Mouse (Mus musculus): Measurements from ENCODE around the gene Faf2.

The Faf2 gene

GRCm38 (mm10) chr13:54621155-54621932, at the start of gene Faf2:
Gene Faf2, plus strand, starts transcription at chr13:54621784.
- peak; percentile 100 for DNase-seq

DNA sequence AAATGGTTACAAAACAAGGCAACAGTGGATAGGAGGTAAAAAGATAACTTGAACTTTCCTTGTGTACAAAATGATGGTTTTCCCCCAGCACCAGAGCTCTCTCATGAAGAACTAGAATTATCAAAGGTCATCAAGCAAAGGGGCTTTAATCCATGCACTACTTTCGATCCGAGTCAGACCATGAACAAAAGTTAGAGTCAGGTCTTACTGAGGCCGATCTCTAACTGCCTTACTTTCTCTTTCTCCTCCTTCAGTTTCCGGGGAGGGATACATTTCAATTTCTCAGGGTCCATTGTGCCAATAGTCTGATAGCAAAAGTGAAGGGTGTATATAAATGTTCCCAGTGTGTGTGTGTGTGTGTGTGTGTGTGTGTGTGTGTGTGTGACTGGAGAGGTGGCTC, 49.0 kb upstream of the Faf2 start:
- no peak for DNase-seq

- DNase-seq, result peak; percentile 80 to 85
Observed at GRCm38 (mm10) chr13:54574854-54575481, 46.6 kb upstream of the Faf2 start, which contains the start of gene Arl10. Gene Arl10, plus strand, starts transcription at chr13:54575015.

- DNase-seq, result no peak
Observed at GRCm38 (mm10) chr13:54575489-54575888, 46.1 kb upstream of the Faf2 start.

GRCm38 (mm10) chr13:54577652-54578507, 43.7 kb upstream of the Faf2 start:
- DNase-seq, result no peak

DNA sequence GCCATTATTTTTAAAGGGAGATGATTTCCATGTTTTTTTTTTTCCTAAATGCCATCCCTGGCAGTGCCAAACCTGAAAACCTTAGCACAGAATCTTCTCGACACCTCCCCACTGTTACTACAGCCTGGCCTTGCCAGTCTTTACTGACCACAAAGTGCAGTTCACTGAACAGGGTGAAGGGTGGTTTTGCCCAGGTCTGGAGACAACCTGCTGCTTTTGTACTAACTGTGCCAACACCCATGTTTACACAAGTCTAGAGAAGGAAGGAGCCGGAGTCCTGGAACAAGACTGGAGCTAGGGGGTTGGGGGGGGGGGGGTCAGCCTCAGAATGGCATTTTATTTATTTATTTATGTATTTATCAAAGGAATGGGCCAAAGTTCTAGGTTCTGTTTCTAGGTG, 40.2 kb upstream of the Faf2 start:
- DNase-seq, result no peak

DNA sequence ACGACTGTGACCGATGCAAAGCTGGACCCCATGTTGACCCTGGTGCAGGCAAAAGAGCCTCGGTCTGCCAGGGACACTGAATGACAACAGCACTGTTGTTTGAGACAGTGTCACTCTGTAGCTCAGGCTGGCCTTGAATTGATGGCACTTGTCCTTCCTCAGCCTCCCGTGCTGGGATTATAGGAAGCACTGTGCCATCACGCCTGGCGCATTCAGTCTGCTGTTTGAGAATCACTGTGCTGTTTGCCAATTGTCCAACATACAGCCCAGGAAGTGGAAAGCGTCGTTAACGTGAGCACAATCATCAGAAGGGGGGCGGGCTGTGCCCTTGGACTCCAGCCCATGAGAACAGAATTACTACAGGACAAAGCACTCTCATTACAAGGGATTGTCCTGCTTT, 39.5 kb upstream of the Faf2 start:
- DNase-seq, result no peak

- DNase-seq, result no peak
Observed at GRCm38 (mm10) chr13:54582860-54583259, 38.7 kb upstream of the Faf2 start.

DNA sequence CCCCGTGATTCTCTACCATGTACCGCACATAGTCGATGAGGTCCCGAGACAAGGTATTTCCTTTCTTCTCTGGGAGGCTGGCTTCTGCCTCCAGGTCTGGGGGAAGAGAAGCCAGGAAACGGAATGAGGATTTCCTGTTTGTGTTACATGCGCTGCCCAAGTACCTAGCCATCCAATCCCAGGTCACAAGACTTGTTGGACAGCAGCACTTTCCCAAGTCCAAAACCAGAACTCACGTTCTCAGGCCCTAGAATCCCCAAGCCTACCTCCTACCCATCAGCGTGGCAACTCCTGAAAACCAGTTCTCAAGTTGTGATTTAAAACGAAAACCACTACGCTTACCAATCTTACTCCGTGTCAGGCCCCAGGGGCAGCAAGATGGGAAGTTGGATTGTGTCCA, 35.8 kb upstream of the Faf2 start:
- DNase-seq, result no peak

DNA sequence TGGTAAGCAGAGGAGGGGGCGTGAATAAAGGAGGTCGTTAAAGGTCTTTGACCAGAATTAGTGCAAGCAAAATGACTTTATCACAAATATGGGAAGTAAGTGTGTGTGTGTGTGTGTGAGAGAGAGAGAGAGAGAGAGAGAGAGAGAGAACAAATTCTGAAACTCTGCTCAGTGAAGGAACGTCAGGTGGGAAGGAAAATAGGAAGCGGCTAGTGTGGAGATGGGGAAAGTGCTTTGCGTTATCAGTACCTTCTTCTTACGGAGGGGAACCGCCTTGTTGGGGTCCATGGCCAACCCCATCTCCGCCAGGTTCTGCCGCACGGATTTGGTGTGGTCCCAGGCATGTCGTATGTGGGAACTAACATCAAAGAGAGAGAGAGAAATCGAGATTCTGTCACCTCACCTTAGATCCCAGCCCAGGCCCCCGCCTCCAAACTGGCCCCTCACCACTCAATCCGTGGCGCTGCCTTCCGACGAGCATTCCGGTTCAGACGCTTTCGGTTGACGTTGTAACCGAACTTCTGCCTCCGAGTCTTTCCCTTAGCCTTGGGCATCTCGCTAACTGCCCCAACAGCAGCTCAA, 32.1 kb upstream of the Faf2 start:
- DNase-seq, result no peak

DNA sequence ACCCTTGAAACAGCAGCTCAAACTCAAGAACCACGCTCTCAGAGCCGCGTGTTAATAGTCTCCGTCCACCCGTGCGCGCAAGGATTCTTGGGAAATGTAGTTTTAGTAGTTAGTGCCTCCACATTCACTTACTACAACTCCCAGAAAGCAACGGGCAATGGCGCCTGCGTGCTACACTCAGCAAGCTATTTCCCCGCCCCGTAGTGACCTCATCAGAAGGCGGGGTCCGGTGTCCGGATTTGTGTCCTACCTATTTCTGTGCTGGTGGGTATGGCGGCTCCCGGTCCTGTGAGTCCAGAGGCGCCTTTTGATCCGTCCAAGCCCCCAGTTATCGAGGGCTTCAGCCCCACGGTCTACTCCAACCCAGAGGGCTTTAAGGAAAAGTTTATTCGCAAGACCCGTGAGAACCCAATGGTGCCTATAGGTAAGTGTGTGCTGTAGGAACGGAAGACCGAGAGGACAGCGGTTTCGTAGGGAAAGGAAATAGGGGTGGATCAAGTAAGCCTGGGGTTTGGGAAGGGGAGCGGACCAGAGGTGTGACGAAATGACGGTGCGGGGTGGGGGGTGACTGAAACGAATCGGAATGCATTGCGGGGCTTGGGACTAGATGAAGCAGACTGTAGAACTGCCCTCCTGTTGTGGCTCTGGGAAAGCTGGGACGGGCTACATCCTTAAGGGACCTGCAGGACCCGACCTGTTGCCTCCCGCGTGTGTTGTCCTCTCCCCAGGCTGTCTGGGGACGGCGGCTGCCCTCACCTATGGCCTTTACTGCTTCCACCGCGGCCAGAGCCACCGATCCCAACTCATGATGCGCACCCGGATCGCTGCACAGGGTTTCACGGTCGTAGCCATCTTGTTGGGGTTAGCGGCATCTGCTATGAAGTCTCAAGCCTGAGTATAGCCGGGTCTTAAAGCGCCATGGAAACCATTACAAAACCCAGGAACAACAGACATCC, 31.3 kb upstream of the Faf2 start, which contains the start of the genes Nop16 and Higd2a:
Nop16 (minus strand) TSS at position 95 of the 956 bp plus-strand sequence.
Higd2a (plus strand) TSS at position 212 of the 956 bp plus-strand sequence.
- DNase-seq, result peak; percentile 96 to 97

- DNase-seq, result no peak
Observed at GRCm38 (mm10) chr13:54591776-54592356, 29.7 kb upstream of the Faf2 start.

GRCm38 (mm10) chr13:54593617-54594016, 28.0 kb upstream of the Faf2 start:
- no peak for DNase-seq

GRCm38 (mm10) chr13:54596107-54596690, 25.4 kb upstream of the Faf2 start:
- DNase-seq, result peak in 1 of 2 experiments; percentile 31

- DNase-seq, result no peak
Observed at GRCm38 (mm10) chr13:54596870-54597269, 24.7 kb upstream of the Faf2 start.

DNA sequence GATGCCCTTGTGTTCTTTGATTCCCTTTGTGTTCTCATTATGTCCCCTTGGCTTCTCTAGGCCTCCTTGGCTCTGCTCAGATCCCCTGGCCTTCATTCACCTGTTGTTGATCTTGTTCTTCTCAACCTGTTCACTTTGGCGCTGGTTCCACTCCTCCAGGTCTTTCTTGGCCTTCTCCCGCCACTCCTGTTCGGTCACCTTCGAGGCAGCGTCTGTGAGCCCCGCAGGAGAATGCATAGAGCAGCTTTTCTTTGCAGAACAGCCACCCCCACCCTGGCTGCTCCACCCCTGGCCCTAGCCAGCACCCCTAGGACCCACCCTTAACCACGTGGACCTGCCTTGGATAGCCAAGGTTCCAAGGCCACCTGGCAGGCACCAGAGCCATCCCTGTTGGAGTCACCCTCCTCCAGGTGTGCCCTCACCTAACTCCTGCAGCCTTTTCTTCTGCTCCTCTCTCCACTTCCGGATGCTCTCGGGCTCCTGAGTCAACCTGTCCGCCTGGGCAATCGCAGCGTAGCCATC, 22.9 kb upstream of the Faf2 start:
- peak; percentile 63 for DNase-seq

DNA sequence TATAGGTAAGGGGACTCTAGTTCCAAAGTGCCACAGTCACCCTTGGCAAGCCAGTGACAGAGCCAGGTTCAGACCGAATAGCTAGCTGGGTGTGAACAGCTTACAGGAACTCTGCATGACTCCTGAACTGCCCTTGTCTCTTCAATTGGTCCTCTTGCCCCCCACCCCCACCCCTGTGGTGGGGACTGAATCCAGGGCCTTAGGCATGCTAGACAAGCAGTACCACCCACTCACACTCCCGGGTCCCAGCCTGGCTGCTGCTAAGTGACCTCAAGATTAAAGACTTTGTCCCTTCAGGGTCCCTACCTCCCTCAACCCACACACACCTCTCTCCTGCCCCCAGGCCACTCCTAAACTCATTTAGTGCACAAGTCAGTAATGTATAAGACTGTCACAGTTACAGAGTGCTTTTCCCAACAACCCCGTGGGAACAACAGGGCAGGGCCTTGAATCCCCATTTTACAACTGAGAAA, 18.9 kb upstream of the Faf2 start:
- no peak for DNase-seq

DNA sequence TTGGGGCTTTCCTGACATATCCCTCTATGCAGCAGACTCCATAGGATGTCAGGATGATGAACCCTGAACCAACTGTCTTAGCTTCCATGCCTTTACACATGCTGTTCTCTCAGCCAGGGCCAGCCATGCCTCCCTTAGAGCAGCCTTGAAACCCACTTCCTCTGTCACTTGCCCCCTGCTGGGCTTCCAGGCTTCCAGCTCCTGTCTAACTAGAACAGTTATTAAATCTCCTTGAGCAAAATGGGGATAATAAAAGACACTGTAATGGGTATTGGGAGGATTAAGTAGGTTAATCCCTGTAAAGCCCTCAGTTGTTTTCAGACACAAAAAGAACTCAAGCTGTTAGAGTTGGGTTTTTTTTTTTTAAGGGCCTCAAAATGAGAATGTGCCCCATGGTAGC, 18.1 kb upstream of the Faf2 start:
- DNase-seq, result peak in 1 of 2 experiments; percentile 41

DNA sequence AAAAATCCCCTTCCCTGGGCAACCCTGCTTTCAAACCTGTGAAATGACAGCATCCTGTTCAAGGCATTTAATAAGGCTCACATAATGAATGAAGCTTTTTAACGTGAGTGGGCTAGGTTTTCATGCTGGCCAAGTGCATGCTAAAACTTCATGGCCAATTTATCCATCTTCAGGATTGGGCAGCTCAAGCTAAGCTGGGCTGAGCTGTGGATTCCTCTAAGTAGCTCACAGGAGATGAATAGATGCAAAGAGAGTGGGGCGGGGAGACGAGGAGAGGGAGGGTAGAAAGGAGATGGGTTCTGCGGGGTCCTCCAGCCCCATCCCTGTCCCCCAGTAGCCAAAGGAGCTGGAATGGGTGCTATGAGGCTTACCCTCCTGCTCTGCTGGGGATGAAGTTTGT, 17.4 kb upstream of the Faf2 start:
- DNase-seq, result no peak

DNA sequence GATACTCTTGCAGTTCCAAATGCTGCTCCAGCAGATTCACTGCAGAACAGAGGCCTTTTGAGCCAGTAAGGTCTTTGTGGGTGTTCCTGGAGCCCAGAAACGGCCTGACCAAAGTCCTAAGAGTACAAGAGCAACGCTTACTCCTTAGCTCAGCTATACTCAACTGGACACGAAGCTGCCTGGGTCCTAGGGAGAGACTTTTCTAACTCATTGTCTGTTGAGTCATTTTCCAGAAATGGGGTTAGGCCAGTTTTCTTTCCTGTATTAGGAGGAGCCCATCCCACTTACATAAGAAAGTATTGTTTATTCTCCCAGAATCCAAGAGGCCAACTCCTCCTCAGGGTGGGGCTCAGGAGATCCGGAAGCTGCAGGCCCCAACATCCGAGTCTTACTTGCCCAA, 16.2 kb upstream of the Faf2 start:
- no peak for DNase-seq
